Mouse (Mus musculus) heart, postnatal 0 days (tissue): ENCODE results near the gene Sod3. TPM values are rescaled to one million over a fixed set of nuclear protein-coding genes. Genes with fewer than 3 reads are reported as not detected.

Experiments used
- ATAC-seq: fragments of 200-750 bp; cut with Nextera tagmentation; 2 replicates; pipeline ENCODE4 v1.8.0; 2017; ENCODE audit warnings: low read depth, moderate number of reproducible peaks, moderate library complexity; ENCODE audit not compliant: insufficient read depth
- DNase-seq: peaks from one replicate; pipeline ENCODE4 v3.0.0-alpha.2; 2016; ENCODE audit warnings: low spot score
- H3K27ac ChIP-seq: fragments of 300-500 bp; sonication (generic); 2 replicates; pipeline ENCODE4 v1.5.1; 2014; ENCODE audit warnings: low read depth, mild to moderate bottlenecking
- H3K27me3 ChIP-seq: fragments of 300-500 bp; sonication (generic); 2 replicates; pipeline ENCODE4 v1.6.1; 2014; ENCODE audit warnings: low read length, mixed read lengths; ENCODE audit not compliant: control insufficient read depth, insufficient read depth
- H3K36me3 ChIP-seq: fragments of 300-500 bp; sonication (generic); replicated peaks from 2 replicates; pipeline ENCODE4 v1.6.1; 2014; ENCODE audit warnings: low read length, mixed read lengths; ENCODE audit not compliant: control insufficient read depth, insufficient read depth
- H3K4me1 ChIP-seq: fragments of 300-500 bp; sonication (generic); 2 replicates; pipeline ENCODE4 v1.6.1; 2014; ENCODE audit warnings: antibody characterized with exemption; ENCODE audit not compliant: control insufficient read depth, insufficient read depth
- H3K4me2 ChIP-seq: fragments of 300-500 bp; sonication (generic); 2 replicates; pipeline ENCODE4 v1.6.1; 2014; ENCODE audit warnings: low read depth, mild to moderate bottlenecking, low read length, moderate library complexity
- H3K4me3 ChIP-seq: fragments of 300-500 bp; sonication (generic); 2 replicates; pipeline ENCODE4 v1.5.1; 2014; ENCODE audit warnings: low read depth, low read length
- H3K9ac ChIP-seq: fragments of 300-500 bp; sonication (generic); replicated peaks from 2 replicates; pipeline ENCODE4 v1.6.1; 2014; ENCODE audit warnings: low read depth, low read length, mixed read lengths
- H3K9me3 ChIP-seq: fragments of 300-500 bp; sonication (generic); replicated peaks from 2 replicates; pipeline ENCODE4 v1.6.1; 2016; ENCODE audit warnings: low read length; ENCODE audit not compliant: control insufficient read depth
- CTCF ChIP-seq: IDR thresholded peaks from 2 replicates; pipeline ENCODE4 v1.5.1; 2016; ENCODE audit warnings: antibody characterized with exemption, control low read depth, low read depth
- EP300 ChIP-seq: IDR thresholded peaks from 2 replicates; pipeline ENCODE4 v1.6.1; 2016; ENCODE audit warnings: antibody characterized with exemption, low read depth
- WGBS: fragments of 180-500 bp; shearing (Covaris S2); extraction: QIAGEN DNeasy Blood & Tissue Kit; methylation state at CpG from one replicate; pipeline ENCODE4 v1.1.7; 2014; 5-methylcytosine and 5-hydroxymethylcytosine counted together
- polyA plus RNA-seq: library from polyadenylated mRNA; unstranded; fragments of >200 nt; fragmentation: Nextera tagmentation; extraction: Ambion mirVana; gene quantifications from 2 replicates; pipeline ENCODE4 v1.2.1, GENCODE M21; 2015
- total RNA-seq: library from RNA; depleted of rRNA; stranded (reverse); fragments of >200 nt; gene quantifications from 2 replicates; pipeline ENCODE4 v1.2.3, GENCODE M21; 2014; ENCODE audit warnings: low replicate concordance

Sod3 gene
- total and polyA plus RNA-seq, 2 experiments from 2014 or later: 1.3 to 2.4 TPM

DNA sequence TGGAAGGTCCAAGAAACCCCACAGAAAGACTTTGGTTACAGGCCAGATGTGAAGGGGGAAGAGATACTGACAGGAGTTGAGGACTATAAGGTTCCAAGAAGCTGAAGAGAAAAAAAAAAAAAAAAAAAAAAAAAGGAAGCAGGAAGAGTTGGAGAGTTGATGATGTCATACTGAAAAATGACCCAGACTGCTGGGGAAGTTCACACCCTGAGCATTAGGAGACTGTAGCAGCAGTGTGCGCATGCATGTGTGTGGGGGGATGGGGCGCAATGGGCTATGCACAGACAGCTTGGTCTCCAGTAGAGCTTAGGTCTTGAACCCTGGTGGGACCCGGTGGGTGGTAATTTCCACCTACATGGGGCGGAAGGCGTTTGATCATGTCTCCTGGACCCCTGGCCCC, 20.2 kb downstream of the Sod3 start:
- Histone ChIP-seq H3K36me3 (no peaks in the 10 kb centered on the region), H3K9ac (no peak overlapping the region), H3K9me3 (no peaks in the 10 kb centered on the region), H3K4me1 (no peaks in the 10 kb centered on the region), H3K4me3 (no peak overlapping the region), H3K27ac (no peak overlapping the region), H3K4me2 (no peak overlapping the region), H3K27me3 (no peaks in the 10 kb centered on the region)
- no peak for TF ChIP-seq CTCF
- no peak for TF ChIP-seq EP300
- ATAC-seq (no peak), DNase-seq (no peak)
- 78% methylated on average over 5 of the region's 5 CpGs for WGBS

DNA sequence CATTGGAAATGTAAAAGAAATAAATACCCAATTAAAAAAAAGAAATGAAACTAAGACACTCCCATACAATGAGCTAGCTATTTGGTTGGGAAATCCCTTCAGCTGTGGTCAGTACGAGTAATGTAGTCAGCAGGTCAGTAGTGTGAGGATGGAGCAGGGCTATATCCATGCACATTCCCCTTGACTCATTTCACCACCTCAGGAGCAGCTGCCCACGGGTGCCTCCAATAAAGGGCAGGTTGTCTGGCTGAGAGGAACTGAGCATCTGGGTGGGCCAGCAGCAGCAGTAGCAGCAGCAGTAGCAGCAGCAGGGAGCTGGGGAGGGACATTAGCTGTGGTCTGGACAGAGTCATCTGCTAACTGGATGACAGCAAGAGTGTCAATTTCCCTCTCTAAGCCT, 22.4 kb downstream of the Sod3 start:
- no peaks in the 10 kb centered on the region for H3K27me3 ChIP-seq
- H3K4me2 ChIP-seq: no peak overlapping the region
- 54% methylated on average over 2 of the region's 2 CpGs for WGBS
- no peaks in the 10 kb centered on the region for H3K36me3 ChIP-seq
- no peaks in the 10 kb centered on the region for H3K4me1 ChIP-seq
- TF ChIP-seq CTCF (no peak), EP300 (no peak)
- ATAC-seq (no peak), DNase-seq (no peak)
- H3K27ac ChIP-seq: no peak overlapping the region
- no peak overlapping the region for H3K4me3 ChIP-seq
- H3K9ac ChIP-seq: no peak overlapping the region
- H3K9me3 ChIP-seq: peaks cover 6% of the 10 kb centered on the region; the same call in 1 of the 2 replicates

DNA sequence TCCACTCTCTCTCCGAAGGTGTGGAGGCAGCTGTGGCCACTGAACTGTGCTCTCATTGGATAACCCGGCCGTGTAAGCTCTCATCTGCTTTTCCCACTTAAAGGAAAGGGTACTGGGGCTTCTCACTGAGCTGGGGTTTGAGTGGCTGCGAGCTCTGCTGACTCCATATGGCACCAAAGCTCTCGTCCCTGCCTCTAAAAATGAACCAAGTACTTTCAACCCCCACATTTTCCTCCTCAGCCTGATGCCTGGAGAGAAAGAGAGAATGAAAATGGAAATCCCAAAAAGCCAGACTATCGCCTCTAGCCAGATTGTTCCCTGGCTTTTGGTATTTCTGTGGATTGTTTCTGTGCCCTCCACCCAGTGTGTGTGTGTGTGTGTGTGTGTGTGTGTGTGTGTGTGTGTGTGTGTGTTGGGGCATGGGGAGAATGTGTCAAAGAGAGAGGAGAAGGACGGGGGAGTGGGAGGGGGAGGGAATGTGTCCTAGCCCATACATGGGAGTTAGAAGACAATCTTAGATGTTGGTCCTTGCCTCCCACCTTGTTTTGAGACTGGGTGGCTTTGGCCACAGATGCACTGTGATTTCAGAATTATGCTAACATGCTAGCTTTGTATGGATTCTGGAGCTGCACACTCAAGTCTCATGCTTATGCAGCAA, 24.6 kb downstream of the Sod3 start:
- Histone ChIP-seq H3K27ac (no peak overlapping the region), H3K9me3 (peaks cover 6% of the 10 kb centered on the region; the same call in 1 of the 2 replicates), H3K4me1 (no peaks in the 10 kb centered on the region), H3K4me3 (no peak overlapping the region), H3K4me2 (no peak overlapping the region), H3K36me3 (no peaks in the 10 kb centered on the region), H3K9ac (no peak overlapping the region), H3K27me3 (no peaks in the 10 kb centered on the region)
- ATAC-seq: no peak
- no peak for TF ChIP-seq EP300
- no peak for TF ChIP-seq CTCF
- no peak for DNase-seq
- WGBS: 73% methylated on average over 7 of the region's 7 CpGs

DNA sequence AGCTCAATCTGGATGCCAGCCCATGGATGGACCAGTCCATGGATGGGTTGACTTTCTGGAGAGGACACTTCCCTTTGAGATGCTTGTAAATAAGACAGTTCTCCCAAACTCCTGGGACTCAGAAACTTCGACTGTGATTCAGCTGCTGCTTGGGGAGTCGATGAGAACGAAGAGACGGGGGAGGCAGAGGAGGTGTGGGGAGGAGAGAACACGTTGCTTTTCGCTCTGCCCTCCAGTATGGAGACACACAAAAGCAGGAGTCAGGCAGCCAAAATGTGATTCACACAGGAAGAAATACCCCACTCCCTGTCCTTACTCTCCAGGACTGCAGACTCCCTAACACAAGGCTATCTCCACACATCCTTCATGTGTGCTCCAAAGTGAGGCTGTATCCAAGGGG, 26.8 kb downstream of the Sod3 start:
- ATAC-seq (no peak), DNase-seq (no peak)
- Histone ChIP-seq H3K9ac (no peak overlapping the region), H3K27me3 (no peaks in the 10 kb centered on the region), H3K4me3 (no peak overlapping the region), H3K4me1 (no peaks in the 10 kb centered on the region), H3K4me2 (no peak overlapping the region), H3K27ac (no peak overlapping the region), H3K9me3 (peaks cover 6% of the 10 kb centered on the region; the same call in 1 of the 2 replicates), H3K36me3 (no peaks in the 10 kb centered on the region)
- 83% methylated on average over 6 of the region's 6 CpGs for WGBS
- TF ChIP-seq CTCF (no peak), EP300 (no peak)

DNA sequence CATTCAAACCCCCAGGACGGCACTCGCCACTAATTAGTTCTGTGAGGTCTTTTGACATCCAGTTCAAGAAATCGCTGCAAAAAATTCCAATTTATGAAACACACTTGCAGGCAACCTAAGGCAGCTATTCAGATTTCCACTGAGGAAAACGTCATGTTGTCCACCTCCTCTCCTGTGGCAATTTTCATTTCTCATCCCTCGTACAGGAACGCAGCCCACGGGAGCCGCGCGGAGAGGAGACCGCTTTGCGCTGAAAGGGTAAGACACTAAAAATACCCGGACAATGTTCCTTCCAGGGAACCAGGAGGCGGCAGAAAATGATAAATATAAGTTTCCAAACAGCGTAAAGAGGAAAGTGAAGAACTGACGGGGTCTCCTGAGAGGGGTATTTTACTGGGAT, 27.9 kb downstream of the Sod3 start:
- ATAC-seq (no peak), DNase-seq (no peak)
- H3K4me2 ChIP-seq: no peak overlapping the region
- H3K9me3 ChIP-seq: peaks cover 6% of the 10 kb centered on the region; the same call in 1 of the 2 replicates
- TF ChIP-seq CTCF (no peak), EP300 (no peak)
- H3K4me1 ChIP-seq: no peaks in the 10 kb centered on the region
- H3K9ac ChIP-seq: no peak overlapping the region
- WGBS: 73% methylated on average over 16 of the region's 16 CpGs
- H3K4me3 ChIP-seq: no peak overlapping the region
- H3K27ac ChIP-seq: no peak overlapping the region
- no peaks in the 10 kb centered on the region for H3K27me3 ChIP-seq
- H3K36me3 ChIP-seq: no peaks in the 10 kb centered on the region

- Histone ChIP-seq H3K9me3 (peaks cover 6% of the 10 kb centered on the region; the same call in 1 of the 2 replicates), H3K4me2 (no peak overlapping the region), H3K4me1 (no peaks in the 10 kb centered on the region), H3K4me3 (no peak overlapping the region), H3K9ac (no peak overlapping the region), H3K27me3 (no peaks in the 10 kb centered on the region), H3K36me3 (no peaks in the 10 kb centered on the region), H3K27ac (no peak overlapping the region)
- no peak for DNase-seq
- TF ChIP-seq EP300 (no peak), CTCF (no peak)
- WGBS: 82% methylated on average over 4 of the region's 4 CpGs
- ATAC-seq: no peak
Measured at GRCm38 (mm10) chr5:52393756-52394155, 30.2 kb downstream of the Sod3 start.
